Mouse (Mus musculus) heart, embryonic 11.5 days (tissue): ENCODE measurements around the gene Cbx5. TPM values are rescaled to one million over a fixed set of nuclear protein-coding genes. Genes with fewer than 3 reads are reported as not detected.

Experiments
- ATAC-seq: fragments of 200-750 bp; cut with Nextera tagmentation; replicated peaks from 2 replicates; pipeline ENCODE4 v1.8.0; 2017; ENCODE audit warnings: moderate library complexity; ENCODE audit not compliant: insufficient number of reproducible peaks, low FRiP score, low TSS enrichment
- H3K27ac ChIP-seq: fragments of 300-500 bp; sonication (generic); 2 replicates; pipeline ENCODE4 v1.5.1; 2014; ENCODE audit warnings: mild to moderate bottlenecking, low read depth, low read length
- H3K27me3 ChIP-seq: fragments of 300-500 bp; sonication (generic); 2 replicates; pipeline ENCODE4 v1.6.1; 2014; ENCODE audit warnings: mild to moderate bottlenecking, low read length, mixed read lengths; ENCODE audit not compliant: control insufficient read depth, insufficient read depth
- H3K36me3 ChIP-seq: fragments of 300-500 bp; sonication (generic); 2 replicates; pipeline ENCODE4 v1.6.1; 2014; ENCODE audit warnings: mild to moderate bottlenecking, low read length, moderate library complexity, mixed read lengths; ENCODE audit not compliant: control insufficient read depth, insufficient read depth
- H3K4me1 ChIP-seq: fragments of 300-500 bp; sonication (generic); 2 replicates; pipeline ENCODE4 v1.6.1; 2014; ENCODE audit warnings: low read length; ENCODE audit not compliant: control insufficient read depth, insufficient read depth
- H3K4me2 ChIP-seq: fragments of 300-500 bp; sonication (generic); 2 replicates; pipeline ENCODE4 v1.6.1; 2014; ENCODE audit warnings: mild to moderate bottlenecking, moderate library complexity
- H3K4me3 ChIP-seq: fragments of 300-500 bp; sonication (generic); 2 replicates; pipeline ENCODE4 v1.5.1; 2014; ENCODE audit warnings: low read depth, low read length
- H3K9ac ChIP-seq: fragments of 300-500 bp; sonication (generic); 2 replicates; pipeline ENCODE4 v1.6.1; 2014; ENCODE audit warnings: mild to moderate bottlenecking, low read depth, low read length, moderate library complexity
- H3K9me3 ChIP-seq: fragments of 300-500 bp; sonication (generic); replicated peaks from 2 replicates; pipeline ENCODE4 v1.6.1; 2016; ENCODE audit warnings: low read length; ENCODE audit not compliant: control insufficient read depth
- whole genome bisulfite sequencing: fragments of 180-500 bp; shearing (Covaris S2); extraction: QIAGEN DNeasy Blood & Tissue Kit; methylation state at CpG from one replicate; pipeline ENCODE4 v1.1.7; 2014; ENCODE audit not compliant: insufficient replicate concordance; 5-methylcytosine and 5-hydroxymethylcytosine counted together
- polyA plus RNA-seq: library from polyadenylated mRNA; unstranded; fragments of >200 nt; fragmentation: Nextera tagmentation; extraction: Ambion mirVana; gene quantifications from 2 replicates; pipeline ENCODE4 v1.2.1, GENCODE M21; 2014

The Cbx5 gene
- polyA plus RNA-seq, 1 experiment from 2014 or later, result 139 TPM

GRCm38 (mm10) chr15:103233119-103233518, 6.5 kb downstream of the Cbx5 start:
- Histone ChIP-seq H3K4me2 (no peak overlapping the region), H3K9me3 (no peaks in the 10 kb centered on the region), H3K27ac (no peak overlapping the region), H3K9ac (no peak overlapping the region), H3K27me3 (no peaks in the 10 kb centered on the region), H3K36me3 (peaks cover 8% of the 10 kb centered on the region), H3K4me1 (0 out of 2 replicates have a peak, but pooled peaks cover 5% of the 10 kb centered on the region), H3K4me3 (no peak overlapping the region)
- no peak for ATAC-seq
- 72% methylated on average over 2 of the region's 2 CpGs for WGBS

GRCm38 (mm10) chr15:103228904-103229303, 10.7 kb downstream of the Cbx5 start:
- Histone ChIP-seq H3K9me3 (no peaks in the 10 kb centered on the region), H3K9ac (no peak overlapping the region), H3K4me1 (0 out of 2 replicates have a peak, but pooled peaks cover 9% of the 10 kb centered on the region), H3K36me3 (no peaks in the 10 kb centered on the region), H3K27ac (peak overlapping the region; percentile 24; the same call in 1 of the 2 replicates), H3K4me3 (no peak overlapping the region), H3K27me3 (no peaks in the 10 kb centered on the region), H3K4me2 (no peak overlapping the region)
- no peak for ATAC-seq
- 61% methylated on average over 2 of the region's 2 CpGs for WGBS

GRCm38 (mm10) chr15:103227572-103227971, 12.0 kb downstream of the Cbx5 start:
- ATAC-seq, result no peak
- H3K9ac ChIP-seq, result no peak overlapping the region
- H3K4me2 ChIP-seq, result no peak overlapping the region
- H3K4me1 ChIP-seq, result 0 out of 2 replicates have a peak, but pooled peaks cover 9% of the 10 kb centered on the region
- no peaks in the 10 kb centered on the region for H3K27me3 ChIP-seq
- H3K9me3 ChIP-seq, result no peaks in the 10 kb centered on the region
- H3K36me3 ChIP-seq, result no peaks in the 10 kb centered on the region
- 74% methylated on average over 2 of the region's 2 CpGs for WGBS
- no peak overlapping the region for H3K27ac ChIP-seq
- H3K4me3 ChIP-seq, result no peak overlapping the region

GRCm38 (mm10) chr15:103227022-103227421, 12.6 kb downstream of the Cbx5 start:
- Histone ChIP-seq H3K4me2 (no peak overlapping the region), H3K27ac (no peak overlapping the region), H3K4me3 (no peak overlapping the region), H3K36me3 (no peaks in the 10 kb centered on the region), H3K27me3 (no peaks in the 10 kb centered on the region), H3K4me1 (0 out of 2 replicates have a peak, but pooled peaks cover 9% of the 10 kb centered on the region), H3K9ac (no peak overlapping the region), H3K9me3 (no peaks in the 10 kb centered on the region)
- no peak for ATAC-seq
- WGBS, result 93% methylated on average over 3 of the region's 3 CpGs

- no peak for ATAC-seq
- peaks cover 19% of the 10 kb centered on the region for H3K4me1 ChIP-seq
- H3K4me2 ChIP-seq, result no peak overlapping the region
- H3K27me3 ChIP-seq, result no peaks in the 10 kb centered on the region
- no peak overlapping the region for H3K27ac ChIP-seq
- 85% methylated on average over 2 of the region's 2 CpGs for WGBS
- no peaks in the 10 kb centered on the region for H3K36me3 ChIP-seq
- no peaks in the 10 kb centered on the region for H3K9me3 ChIP-seq
- no peak overlapping the region for H3K4me3 ChIP-seq
- no peak overlapping the region for H3K9ac ChIP-seq
Observed at GRCm38 (mm10) chr15:103224161-103224560, 15.5 kb downstream of the Cbx5 start.

GRCm38 (mm10) chr15:103221386-103221785, 18.2 kb downstream of the Cbx5 start:
- Histone ChIP-seq H3K4me3 (no peak overlapping the region), H3K27ac (peak overlapping the region; percentile 73), H3K4me1 (peaks cover 21% of the 10 kb centered on the region)

GRCm38 (mm10) chr15:103220785-103221184, 18.8 kb downstream of the Cbx5 start:
- Histone ChIP-seq H3K9me3 (no peaks in the 10 kb centered on the region), H3K4me2 (peak overlapping the region; percentile 2; the same call in 1 of the 2 replicates), H3K27me3 (no peaks in the 10 kb centered on the region), H3K4me1 (peaks cover 26% of the 10 kb centered on the region), H3K9ac (no peak overlapping the region), H3K36me3 (no peaks in the 10 kb centered on the region), H3K4me3 (no peak overlapping the region), H3K27ac (peak overlapping the region; percentile 73)
- WGBS, result 20% methylated on average over 3 of the region's 3 CpGs
- ATAC-seq, result no peak

More at GRCm38 (mm10) chr15:103221386-103221785, 18.2 kb downstream of the Cbx5 start:
- WGBS, result 64% methylated on average over 1 of the region's 1 CpGs
- Histone ChIP-seq H3K9me3 (no peaks in the 10 kb centered on the region), H3K4me2 (peak overlapping the region; percentile 2; the same call in 1 of the 2 replicates), H3K36me3 (no peaks in the 10 kb centered on the region), H3K27me3 (no peaks in the 10 kb centered on the region), H3K9ac (no peak overlapping the region)
- no peak for ATAC-seq

GRCm38 (mm10) chr15:103216052-103216451, 23.6 kb downstream of the Cbx5 start:
- H3K4me2 ChIP-seq, result peak overlapping the region; percentile 66
- H3K9me3 ChIP-seq, result no peaks in the 10 kb centered on the region
- no peak for ATAC-seq
- no peaks in the 10 kb centered on the region for H3K27me3 ChIP-seq
- H3K4me1 ChIP-seq, result peaks cover 29% of the 10 kb centered on the region
- peak overlapping the region; percentile 72; the same call in 1 of the 2 replicates for H3K9ac ChIP-seq
- peak overlapping the region; percentile 89 for H3K27ac ChIP-seq
- WGBS, result 27% methylated on average over 2 of the region's 2 CpGs
- peaks cover 16% of the 10 kb centered on the region for H3K36me3 ChIP-seq
- H3K4me3 ChIP-seq, result 0 out of 2 replicates have a peak overlapping the region, but pooled peaks have one; percentile 46
